Mouse (Mus musculus) liver, embryonic 14.5 days (tissue): ENCODE measurements around the gene Shroom3.

Experiments used
- CTCF ChIP-seq: IDR thresholded peaks from 2 replicates; pipeline ENCODE4 v1.5.1; 2016; ENCODE audit warnings: antibody characterized with exemption, low read depth, control low read depth
- EP300 ChIP-seq: IDR thresholded peaks from 2 replicates; pipeline ENCODE4 v1.6.1; 2016; ENCODE audit warnings: antibody characterized with exemption, low read depth

DNA sequence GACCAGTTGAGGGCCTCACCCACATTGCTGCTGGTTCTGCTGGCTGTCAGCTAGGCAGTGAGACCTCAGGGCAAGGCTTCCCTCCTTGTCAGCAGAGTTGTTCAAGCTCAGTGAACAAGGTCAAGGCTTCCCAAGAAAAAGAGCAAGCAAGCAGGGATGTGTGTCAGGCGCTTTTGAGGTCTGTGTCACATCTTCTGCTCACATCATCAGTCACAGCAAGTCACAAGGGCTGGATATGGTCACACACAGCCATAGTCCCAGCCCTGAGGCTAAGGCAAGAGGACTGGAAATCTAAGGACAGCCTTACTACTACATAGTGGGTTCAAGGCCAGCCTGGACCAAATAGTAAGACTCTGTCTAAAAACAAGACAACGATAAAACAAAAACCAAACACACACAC, 311.6 kb downstream of the Shroom3 start:
- TF ChIP-seq EP300 (no peak), CTCF (no peak)
